Mouse (Mus musculus): ENCODE data around the gene Manba.

DNA sequence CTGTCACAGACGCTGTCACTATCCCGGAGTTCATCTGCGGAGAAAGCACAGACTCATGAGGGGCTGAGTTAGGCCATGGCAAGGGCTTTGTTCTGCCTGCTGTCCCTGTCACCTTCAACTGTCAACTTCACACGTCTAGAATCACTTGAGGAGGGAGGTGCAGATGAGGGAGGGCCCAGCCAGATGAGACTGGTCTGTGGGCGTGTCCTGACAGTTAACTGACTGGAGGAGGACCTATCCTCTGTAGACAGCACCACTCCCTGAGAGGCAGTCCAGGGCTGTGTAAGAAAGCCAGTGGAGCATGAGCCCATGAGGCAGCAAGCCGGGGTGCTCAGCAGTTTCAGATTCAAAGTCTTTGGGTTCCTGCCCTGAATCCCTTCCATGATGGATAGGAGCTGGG is 100.1 kb downstream of the Manba start:
- TF ChIP-seq FLI1 (IDR thresholded peaks at IDR 0.05; ENCODE audit: low read length): no peak
- no peak for TF ChIP-seq GATA1 (IDR thresholded peaks at IDR 0.05; ENCODE audit: borderline replicate concordance, low read length)

All from megakaryocyte, embryonic 14.5 days (primary cell).